Mouse (Mus musculus) frontal cortex, postnatal 36 days (tissue): ENCODE results near the gene Vinac1.
"Not testable (repeated sequence)": the region's sequence is repeated elsewhere in the genome, so short reads cannot be mapped to it uniquely, and the experiment has no call there.

Source experiments
- DNase-seq, 2 experiments: peaks; one replicate each; pipeline ENCODE4 v3.0.0; 2022; ENCODE audit warnings: low spot score in 2 of 2

The Vinac1 gene

DNA sequence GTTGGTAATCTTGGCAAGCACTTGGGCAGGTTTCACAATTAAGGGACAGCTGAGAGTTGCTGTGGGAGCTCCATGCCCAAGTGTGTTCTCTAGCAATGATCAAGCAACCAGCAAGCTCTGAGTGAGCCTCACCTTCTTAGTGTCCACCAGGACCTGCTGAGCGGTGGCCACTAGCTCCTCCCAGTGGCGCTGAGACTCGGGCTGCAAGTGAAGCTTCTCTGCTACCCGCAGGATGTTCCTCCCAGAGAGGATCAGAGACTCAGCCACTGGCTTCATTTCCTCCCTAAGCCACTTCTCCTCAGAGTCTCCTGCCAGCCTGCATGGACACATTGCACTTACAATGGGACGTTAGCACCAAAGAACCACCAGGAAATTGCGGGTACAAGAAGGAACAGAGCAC, 7.4 kb downstream of the Vinac1 start:
- no peak for DNase-seq

DNA sequence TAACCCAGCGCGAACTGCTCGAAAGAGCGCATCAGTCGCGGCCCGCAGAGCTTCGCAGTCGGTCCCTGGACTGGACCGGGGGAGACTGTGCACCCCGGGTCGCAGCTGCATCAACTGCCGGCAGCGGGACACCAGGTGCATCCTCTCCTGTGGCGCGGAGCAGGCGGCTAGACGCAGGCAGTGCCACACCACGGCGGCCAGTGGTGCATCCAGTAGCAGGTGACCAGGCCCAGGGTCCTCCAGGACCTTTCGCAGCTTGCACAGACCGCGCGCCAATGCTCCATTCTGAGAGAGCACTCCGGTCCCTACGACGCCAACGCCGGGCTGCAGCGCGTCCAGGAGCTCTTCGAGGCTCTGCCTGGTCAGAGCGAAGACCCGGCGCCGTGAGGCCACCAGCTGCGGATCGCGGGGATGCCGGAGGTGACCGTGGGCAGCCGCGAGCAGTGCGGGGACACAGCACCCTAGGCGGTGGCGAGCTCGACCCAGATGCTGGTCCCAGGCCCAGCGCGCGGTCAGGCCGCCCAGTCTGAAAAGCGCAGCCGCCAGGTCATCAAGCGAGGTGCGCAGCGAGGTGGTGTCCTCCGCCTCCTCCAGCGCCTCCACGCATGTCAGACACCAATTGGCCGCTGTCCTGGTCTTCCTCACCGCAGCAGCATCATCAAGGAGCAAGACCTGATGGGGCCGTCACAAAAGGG, 8.9 kb downstream of the Vinac1 start:
- DNase-seq = peak in 1 of 2 experiments; percentile 7

DNA sequence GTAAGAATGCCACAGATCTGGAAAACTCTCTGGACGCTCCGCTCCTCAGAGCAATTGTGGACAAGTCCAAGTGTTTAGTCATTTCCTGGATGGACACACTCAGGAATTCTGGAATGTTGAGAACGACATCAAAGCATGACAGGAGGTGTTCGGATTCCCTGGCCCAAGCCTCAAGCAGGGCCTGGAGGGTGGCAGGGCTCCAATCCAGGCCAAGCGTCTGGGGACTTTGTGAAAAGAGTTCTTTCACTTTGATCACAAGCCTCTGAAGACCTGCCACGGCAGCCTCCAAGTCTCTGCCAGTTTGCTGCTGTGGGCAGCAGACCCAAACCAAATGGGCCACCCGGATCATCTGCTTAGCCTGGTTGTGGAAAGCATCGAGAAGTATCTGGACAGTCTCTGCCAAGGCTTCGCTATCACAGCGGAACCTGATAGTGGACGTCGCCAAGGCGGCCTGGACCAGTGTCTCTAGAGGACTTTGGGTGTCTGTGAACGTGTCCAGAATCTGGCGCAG, 9.5 kb downstream of the Vinac1 start:
- DNase-seq = peak in 1 of 2 experiments; percentile 24

DNA sequence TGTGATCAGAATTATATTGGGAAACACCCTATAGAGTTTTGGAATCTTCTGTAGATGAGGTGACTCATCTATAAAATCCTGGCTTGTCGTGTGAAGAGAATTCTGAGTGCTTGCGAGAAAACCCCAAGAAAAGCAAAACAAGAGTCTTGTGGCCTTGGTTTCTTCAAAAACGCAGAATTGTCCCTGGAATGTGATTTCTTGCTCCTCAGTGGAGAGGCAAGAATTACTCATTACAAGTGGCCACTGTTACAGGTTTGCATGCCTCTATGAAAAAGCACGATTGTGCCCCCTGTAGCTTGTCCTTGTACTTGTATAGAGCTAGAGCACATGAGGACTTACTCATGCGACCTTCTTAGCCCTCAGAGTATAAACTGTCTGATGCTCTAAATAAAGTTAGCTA, 12.6 kb downstream of the Vinac1 start:
- DNase-seq = no peak

DNA sequence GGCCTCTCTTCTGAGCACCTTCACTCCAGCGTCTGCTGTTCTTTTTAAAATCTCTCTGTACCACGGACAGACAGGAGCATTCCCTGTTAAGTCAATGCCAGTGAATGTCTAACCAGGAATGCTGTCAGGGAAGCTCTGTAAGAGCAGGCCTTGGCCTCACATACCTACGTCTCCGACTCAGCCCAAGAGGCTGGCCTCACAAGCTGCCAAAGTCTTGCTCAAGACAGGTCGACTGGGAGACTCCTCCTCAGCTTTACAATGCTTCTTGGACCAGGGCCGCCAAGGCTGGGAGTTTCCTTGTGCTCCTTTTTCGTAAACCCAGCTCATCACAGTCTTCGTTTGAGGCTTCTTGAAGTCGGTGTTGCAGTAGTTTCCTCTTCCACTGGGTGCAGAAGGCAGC, 23.2 kb downstream of the Vinac1 start:
- no peak for DNase-seq

DNA sequence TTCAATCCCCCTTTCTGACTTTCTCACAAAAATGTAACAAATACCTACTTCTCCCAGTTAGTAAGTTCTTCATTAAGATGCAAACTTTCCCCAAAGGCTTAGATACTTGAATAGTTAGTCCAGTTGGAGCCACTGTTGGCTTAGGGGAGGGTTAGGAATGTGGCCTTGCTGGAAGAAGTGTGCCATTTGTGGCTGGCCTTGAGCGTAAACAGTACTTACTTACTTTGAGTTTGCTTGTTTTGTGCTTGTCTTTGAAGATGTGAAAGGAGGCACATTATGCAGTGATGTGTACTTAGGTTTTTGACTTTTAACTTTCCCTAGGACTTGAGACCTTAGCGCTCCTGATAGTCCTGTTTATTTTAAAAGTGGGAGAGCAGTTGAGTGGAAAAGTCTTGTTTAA, 27.9 kb downstream of the Vinac1 start:
- DNase-seq = no peak

DNA sequence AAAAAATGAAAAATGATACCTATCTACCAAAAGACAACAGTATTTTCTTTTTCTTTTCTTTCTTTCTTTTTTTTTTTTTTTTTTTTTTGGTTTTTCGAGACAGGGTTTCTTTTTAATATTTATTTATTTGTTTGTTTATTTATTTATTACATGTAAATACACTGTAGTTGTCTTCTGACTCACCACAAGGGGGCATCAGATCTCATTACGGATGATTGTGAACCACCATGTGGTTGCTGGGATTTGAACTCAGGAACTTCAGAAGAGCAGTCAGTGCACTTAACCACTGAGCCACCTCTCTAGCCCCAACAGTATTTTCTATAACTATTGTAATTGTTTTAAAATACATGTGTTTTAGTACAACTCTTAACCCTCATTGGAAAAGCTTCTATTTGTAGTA, 39.1 kb downstream of the Vinac1 start:
- DNase-seq = not testable (repeated sequence)

DNA sequence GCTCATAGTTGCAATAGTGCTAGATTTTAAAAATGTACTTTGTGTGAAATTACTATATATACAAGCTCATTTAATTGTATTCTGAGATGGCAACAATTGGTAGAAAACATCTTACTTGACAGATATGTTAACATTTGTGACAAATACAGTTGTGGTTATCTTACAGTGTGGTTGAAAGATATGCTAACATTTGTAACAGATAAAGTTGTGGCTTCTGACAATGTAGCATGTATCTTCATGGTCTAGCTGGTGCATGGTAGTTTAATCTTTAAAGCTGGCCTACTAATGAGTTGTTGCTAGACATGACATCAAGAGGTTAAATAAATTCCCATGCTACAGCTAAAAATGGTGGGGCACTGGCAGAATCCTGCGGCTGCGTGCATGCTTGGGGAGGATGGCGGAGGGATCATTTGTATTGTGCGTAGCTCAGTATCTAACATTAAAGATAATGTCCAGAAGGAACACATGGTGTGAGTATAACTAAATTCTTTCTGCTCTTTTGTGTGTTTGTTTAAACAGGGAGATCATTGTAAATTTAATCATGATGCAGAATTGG, 41.7 kb downstream of the Vinac1 start:
- no peak for DNase-seq

DNA sequence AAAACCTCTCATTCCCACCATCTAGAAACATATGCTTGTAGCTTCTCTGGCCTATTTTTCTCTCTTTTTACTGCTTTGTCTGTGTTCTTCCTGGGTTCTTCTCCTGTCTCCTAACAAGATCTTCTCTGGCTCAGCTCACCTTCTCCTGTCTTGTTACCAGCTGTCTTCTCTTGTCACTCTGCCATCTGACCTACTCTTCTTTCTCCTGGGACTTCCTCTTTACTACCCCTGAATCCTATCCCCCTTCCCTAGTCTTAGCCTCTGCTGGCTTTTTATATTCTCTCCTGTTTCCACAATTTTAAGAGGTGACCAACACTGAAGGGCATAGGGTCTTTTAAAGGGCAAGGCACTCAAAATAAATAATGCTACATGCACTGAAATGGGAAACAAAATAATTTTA, 43.1 kb downstream of the Vinac1 start:
- DNase-seq = no peak

DNA sequence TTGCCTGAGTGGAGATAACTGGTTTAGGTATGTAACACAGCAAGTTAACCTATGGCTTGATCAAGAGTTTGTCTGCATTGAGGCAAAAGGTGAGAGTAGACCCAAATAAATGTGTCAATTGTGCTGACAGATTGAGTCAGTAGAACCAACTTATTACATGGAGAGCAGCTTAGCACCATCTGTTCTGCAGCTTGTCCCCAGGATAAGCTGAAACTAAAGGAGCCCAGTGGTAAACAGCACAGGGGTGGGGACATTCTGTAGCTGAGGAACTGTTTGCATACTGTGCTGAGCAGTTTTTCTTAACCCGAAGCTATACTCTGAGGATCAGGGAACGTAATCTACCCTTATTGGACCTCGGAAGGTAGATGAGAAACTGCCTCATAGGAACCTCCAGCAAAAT, 63.2 kb downstream of the Vinac1 start:
- DNase-seq = peak in 1 of 2 experiments; percentile 29

DNA sequence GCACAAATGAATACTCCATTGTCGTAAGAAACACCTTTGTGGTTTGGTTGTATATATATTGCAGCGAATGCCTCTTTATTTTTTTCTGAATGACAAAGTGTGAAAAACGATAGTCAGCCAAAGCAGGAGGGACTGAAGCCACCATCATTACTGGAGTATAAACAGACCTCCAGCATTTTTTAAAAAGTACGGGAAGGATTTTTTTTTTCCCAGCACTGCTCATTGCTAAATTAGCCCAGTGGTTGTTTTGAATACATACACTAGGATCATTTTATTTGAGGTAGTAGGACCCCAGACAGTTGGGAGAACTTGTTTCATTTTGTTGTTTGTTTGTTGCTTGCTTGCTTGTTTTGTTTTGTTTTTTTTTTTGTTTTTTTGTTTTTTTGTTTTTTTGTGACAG, 72.4 kb downstream of the Vinac1 start:
- DNase-seq = no peak
